Mouse (Mus musculus): ENCODE measurements around the gene Apbb2. TPM values are rescaled to one million over a fixed set of nuclear protein-coding genes. Genes with fewer than 3 reads are reported as not detected.

The Apbb2 gene
- polyA plus RNA-seq, 1 experiment, result 47.9 TPM

GRCm38 (mm10) chr5:66546969-66547511 lies 71.5 kb downstream of the Apbb2 start:
- TF ChIP-seq POLR2A (IDR thresholded peaks at IDR 0.05; ENCODE audit: borderline replicate concordance, extremely low read depth, insufficient read depth, insufficient read length, poor library complexity, severe bottlenecking) (no peak), CTCF (IDR thresholded peaks at IDR 0.05; ENCODE audit: borderline replicate concordance, extremely low read depth, insufficient read depth, insufficient read length) (no peak)
- DNase-seq (ENCODE audit: low read depth), result peak; percentile 40

GRCm38 (mm10) chr5:66545573-66546141 lies 72.9 kb downstream of the Apbb2 start:
- TF ChIP-seq CTCF (IDR thresholded peaks at IDR 0.05; ENCODE audit: borderline replicate concordance, extremely low read depth, insufficient read depth, insufficient read length), result no peak
- TF ChIP-seq POLR2A (IDR thresholded peaks at IDR 0.05; ENCODE audit: borderline replicate concordance, extremely low read depth, insufficient read depth, insufficient read length, poor library complexity, severe bottlenecking), result no peak
- peak; percentile 89 for DNase-seq (ENCODE audit: low read depth)

GRCm38 (mm10) chr5:66543761-66544160 lies 74.8 kb downstream of the Apbb2 start:
- no peak for TF ChIP-seq POLR2A (IDR thresholded peaks at IDR 0.05; ENCODE audit: borderline replicate concordance, extremely low read depth, insufficient read depth, insufficient read length, poor library complexity, severe bottlenecking)
- TF ChIP-seq CTCF (IDR thresholded peaks at IDR 0.05; ENCODE audit: borderline replicate concordance, extremely low read depth, insufficient read depth, insufficient read length), result no peak
- DNase-seq (ENCODE audit: low read depth), result no peak

GRCm38 (mm10) chr5:66543344-66543743 lies 75.2 kb downstream of the Apbb2 start:
- DNase-seq (ENCODE audit: low read depth), result no peak
- TF ChIP-seq POLR2A (IDR thresholded peaks at IDR 0.05; ENCODE audit: borderline replicate concordance, extremely low read depth, insufficient read depth, insufficient read length, poor library complexity, severe bottlenecking) (no peak), CTCF (IDR thresholded peaks at IDR 0.05; ENCODE audit: borderline replicate concordance, extremely low read depth, insufficient read depth, insufficient read length) (no peak)

- TF ChIP-seq CTCF (IDR thresholded peaks at IDR 0.05; ENCODE audit: borderline replicate concordance, extremely low read depth, insufficient read depth, insufficient read length), result no peak
- no peak for TF ChIP-seq POLR2A (IDR thresholded peaks at IDR 0.05; ENCODE audit: borderline replicate concordance, extremely low read depth, insufficient read depth, insufficient read length, poor library complexity, severe bottlenecking)
- DNase-seq (ENCODE audit: low read depth), result no peak
Observed at GRCm38 (mm10) chr5:66542521-66542920, 76.1 kb downstream of the Apbb2 start.

GRCm38 (mm10) chr5:66541385-66541784 lies 77.2 kb downstream of the Apbb2 start:
- TF ChIP-seq CTCF (IDR thresholded peaks at IDR 0.05; ENCODE audit: borderline replicate concordance, extremely low read depth, insufficient read depth, insufficient read length) (no peak), POLR2A (IDR thresholded peaks at IDR 0.05; ENCODE audit: borderline replicate concordance, extremely low read depth, insufficient read depth, insufficient read length, poor library complexity, severe bottlenecking) (no peak)
- DNase-seq (ENCODE audit: low read depth), result peak; percentile 52

- DNase-seq (ENCODE audit: low read depth), result no peak
- TF ChIP-seq POLR2A (IDR thresholded peaks at IDR 0.05; ENCODE audit: borderline replicate concordance, extremely low read depth, insufficient read depth, insufficient read length, poor library complexity, severe bottlenecking) (no peak), CTCF (IDR thresholded peaks at IDR 0.05; ENCODE audit: borderline replicate concordance, extremely low read depth, insufficient read depth, insufficient read length) (no peak)
Observed at GRCm38 (mm10) chr5:66540246-66540645, 78.3 kb downstream of the Apbb2 start.

GRCm38 (mm10) chr5:66537811-66538210 lies 80.8 kb downstream of the Apbb2 start:
- TF ChIP-seq POLR2A (IDR thresholded peaks at IDR 0.05; ENCODE audit: borderline replicate concordance, extremely low read depth, insufficient read depth, insufficient read length, poor library complexity, severe bottlenecking) (no peak), CTCF (IDR thresholded peaks at IDR 0.05; ENCODE audit: borderline replicate concordance, extremely low read depth, insufficient read depth, insufficient read length) (no peak)
- no peak for DNase-seq (ENCODE audit: low read depth)

GRCm38 (mm10) chr5:66536696-66537358 lies 81.8 kb downstream of the Apbb2 start:
- TF ChIP-seq POLR2A (IDR thresholded peaks at IDR 0.05; ENCODE audit: borderline replicate concordance, extremely low read depth, insufficient read depth, insufficient read length, poor library complexity, severe bottlenecking), result no peak
- TF ChIP-seq CTCF (IDR thresholded peaks at IDR 0.05; ENCODE audit: borderline replicate concordance, extremely low read depth, insufficient read depth, insufficient read length), result no peak
- no peak for DNase-seq (ENCODE audit: low read depth)

- no peak for DNase-seq (ENCODE audit: low read depth)
- TF ChIP-seq POLR2A (IDR thresholded peaks at IDR 0.05; ENCODE audit: borderline replicate concordance, extremely low read depth, insufficient read depth, insufficient read length, poor library complexity, severe bottlenecking) (no peak), CTCF (IDR thresholded peaks at IDR 0.05; ENCODE audit: borderline replicate concordance, extremely low read depth, insufficient read depth, insufficient read length) (no peak)
Observed at GRCm38 (mm10) chr5:66535566-66536236, 82.9 kb downstream of the Apbb2 start.

GRCm38 (mm10) chr5:66533711-66534425 lies 84.7 kb downstream of the Apbb2 start:
- no peak for TF ChIP-seq POLR2A (IDR thresholded peaks at IDR 0.05; ENCODE audit: borderline replicate concordance, extremely low read depth, insufficient read depth, insufficient read length, poor library complexity, severe bottlenecking)
- no peak for TF ChIP-seq CTCF (IDR thresholded peaks at IDR 0.05; ENCODE audit: borderline replicate concordance, extremely low read depth, insufficient read depth, insufficient read length)

More at GRCm38 (mm10) chr5:66533711-66534425, 84.7 kb downstream of the Apbb2 start:
- DNase-seq (ENCODE audit: low read depth), result no peak
